Mouse (Mus musculus) lung, adult 2 months (tissue): Measurements from ENCODE around the gene Tnfaip3.

ENCODE experiments used
- CTCF ChIP-seq: fragments of 200-500 bp; IDR thresholded peaks from 2 replicates; pipeline ENCODE4 v1.5.1; 2011; ENCODE audit warnings: mild to moderate bottlenecking, low read length, control low read depth; ENCODE audit not compliant: insufficient read depth
- POLR2A ChIP-seq: fragments of 200-500 bp; IDR thresholded peaks from 2 replicates; pipeline ENCODE4 v1.6.1; 2011; ENCODE audit warnings: low read depth, mild to moderate bottlenecking, control low read depth, low read length, borderline replicate concordance; ENCODE audit errors: extremely low read depth

DNA sequence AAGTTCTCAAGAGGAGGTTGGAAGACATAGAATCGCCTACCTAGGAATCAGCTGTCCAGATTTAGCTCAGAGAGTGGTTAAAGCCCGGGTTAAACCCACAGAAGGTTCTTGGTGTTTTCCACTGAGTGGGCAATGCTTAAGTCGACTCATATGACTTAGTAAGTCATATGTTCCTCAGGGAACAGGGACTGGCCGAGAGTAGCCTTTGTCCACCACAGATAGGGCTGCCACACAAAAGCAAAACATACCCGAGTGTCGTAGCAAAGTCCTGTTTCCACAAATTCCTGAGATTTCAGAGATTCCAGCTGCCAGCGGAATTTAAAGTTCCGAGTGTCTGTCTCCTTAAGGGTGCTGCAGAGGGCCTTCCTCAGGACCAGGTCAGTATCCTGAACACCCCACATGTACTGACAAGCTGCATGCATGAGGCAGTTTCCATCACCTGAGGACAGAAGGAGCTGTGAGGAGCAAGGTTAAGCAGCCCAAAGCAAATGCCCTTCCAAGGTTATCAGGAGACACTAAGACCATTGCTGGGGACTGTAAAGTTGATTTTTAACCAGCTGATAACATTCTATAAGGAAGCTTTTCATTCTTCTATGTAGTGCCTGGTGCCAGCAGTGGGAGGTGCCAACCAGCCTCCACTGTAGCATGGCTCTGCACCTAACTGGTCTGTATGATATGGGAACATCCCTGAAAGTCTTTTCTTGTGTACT lies 7.4 kb downstream of the Tnfaip3 start:
- TF ChIP-seq CTCF (no peak), POLR2A (no peak)
